Mouse (Mus musculus) fibroblast of lung, adult 2 months (primary cell): ENCODE data around the gene Hbb-bh2.
"Not testable (repeated sequence)": the region's sequence is repeated elsewhere in the genome, so short reads cannot be mapped to it uniquely, and the experiment has no call there.

Experiments used
- DNase-seq: peaks from one replicate; pipeline ENCODE4 v3.0.0-alpha.2; 2011; ENCODE audit warnings: low read depth

Gene Hbb-bh2

DNA sequence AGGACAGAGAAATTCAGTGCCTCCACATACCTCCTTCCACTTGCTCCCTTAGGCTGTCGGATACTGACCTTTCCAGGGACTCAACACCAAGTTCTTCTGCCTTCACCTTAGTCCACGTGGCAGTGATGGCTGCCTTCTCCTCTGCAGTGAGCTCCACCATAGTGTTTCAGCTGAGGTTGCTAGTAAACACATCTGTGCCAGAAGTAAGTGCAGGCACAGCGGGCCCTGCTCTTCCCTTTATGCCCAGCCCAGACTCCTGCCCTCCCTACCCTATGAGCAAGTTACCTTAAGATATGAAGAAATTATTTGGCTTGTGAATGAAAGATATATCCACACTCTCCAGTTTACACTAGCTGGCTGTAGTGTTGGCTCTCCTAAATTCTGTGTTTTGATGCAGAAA, at the start of gene Hbb-bh2:
Hbb-bh2 (minus strand) TSS at position 253 of the 400 bp plus-strand sequence.
- no peak for DNase-seq

DNA sequence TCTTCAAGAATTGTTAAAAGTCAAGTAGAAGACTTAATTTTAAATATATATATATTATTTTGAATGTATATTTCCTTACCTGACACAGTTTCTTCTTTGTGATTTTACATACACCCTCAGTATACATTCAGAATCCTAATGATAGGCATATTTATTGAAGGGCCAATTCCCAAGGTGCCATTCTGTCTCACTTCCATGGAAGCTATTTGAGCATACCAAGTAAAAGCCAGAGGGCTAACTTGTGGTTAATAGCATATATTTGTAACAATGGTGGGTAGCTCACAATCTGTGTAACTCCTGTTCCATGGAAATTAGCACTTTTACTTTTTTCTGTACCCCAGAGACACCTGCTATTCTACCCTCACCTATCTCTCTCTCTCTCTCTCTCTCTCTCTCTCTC, 45.8 kb upstream of the Hbb-bh2 start, which contains the start of gene Olfr66:
Olfr66 (minus strand) TSS at position 101 of the 400 bp plus-strand sequence.
- no peak for DNase-seq

DNA sequence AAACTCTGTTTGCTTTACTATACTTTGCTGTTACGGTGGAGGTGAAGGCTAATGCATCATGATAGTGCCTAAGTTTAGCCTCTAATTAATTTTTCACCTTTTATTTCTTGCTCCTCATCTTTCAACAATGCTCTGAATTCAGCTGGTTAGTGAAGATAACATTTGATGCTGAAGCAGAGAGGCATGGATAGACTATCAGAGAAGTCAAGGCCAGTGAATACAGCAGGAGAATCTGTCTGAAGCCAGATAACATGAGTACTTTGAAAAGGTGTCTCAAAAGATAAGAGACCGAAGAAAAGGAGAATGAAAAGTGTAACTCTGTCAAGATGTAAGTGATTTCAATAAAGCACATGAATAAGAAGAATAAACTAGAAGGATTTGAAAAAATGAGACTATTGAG, 36.8 kb upstream of the Hbb-bh2 start:
- no peak for DNase-seq

DNA sequence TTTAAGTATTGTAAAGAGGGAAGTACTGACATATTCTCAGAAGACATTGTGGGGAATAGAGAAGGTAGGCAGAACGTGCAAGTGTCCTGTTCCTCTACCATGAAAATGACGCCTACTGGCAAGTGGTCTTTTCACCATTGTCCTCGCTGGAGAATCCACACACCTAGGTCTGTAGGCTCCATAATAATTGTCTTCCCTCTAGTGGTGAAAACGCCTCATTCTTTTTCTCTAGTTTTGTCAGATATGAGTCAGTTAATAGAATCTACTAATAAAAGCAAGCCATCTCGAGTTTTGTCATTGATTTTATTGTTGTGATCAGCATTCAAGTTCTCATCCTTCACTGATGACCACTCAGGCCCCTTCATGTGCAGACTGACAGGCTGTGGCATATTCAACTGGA, 34.1 kb upstream of the Hbb-bh2 start:
- DNase-seq = no peak

DNA sequence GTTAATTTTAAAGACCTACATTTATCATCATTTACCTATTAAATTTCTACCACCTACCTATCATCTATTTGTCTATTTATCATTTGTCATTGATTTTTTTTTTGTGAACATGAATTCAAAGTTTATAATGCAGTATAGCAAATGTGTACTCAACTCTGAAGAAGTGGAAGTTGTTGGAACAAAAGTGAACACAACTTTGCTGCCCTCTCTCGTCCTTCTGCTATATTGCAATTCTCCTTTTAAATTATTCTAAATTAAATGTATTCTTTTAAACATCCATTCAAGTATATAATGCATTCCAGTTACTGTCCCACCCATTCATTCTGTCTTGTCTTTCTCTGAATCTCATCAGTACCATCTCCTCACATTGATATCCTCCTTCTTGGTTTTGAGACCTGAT, 32.7 kb upstream of the Hbb-bh2 start:
- DNase-seq = peak; percentile 8

DNA sequence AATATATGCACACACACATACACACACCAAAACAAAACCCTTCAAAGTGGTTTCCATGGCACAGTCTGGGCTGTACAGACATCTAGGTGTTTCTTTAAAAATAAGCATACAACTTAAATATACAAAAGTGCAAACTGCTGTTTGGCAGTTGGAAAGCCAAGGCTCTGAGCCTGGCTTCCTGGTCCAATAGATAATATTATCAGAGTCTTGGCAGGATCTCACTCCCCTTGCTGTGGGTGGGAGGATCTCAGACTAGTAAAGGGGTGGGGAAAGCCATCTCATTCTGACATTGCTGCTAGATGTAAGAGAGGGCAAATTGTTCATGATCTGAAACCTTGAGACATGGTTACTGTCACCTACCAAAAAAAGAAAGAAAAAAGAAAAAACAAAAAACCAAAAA, 30.3 kb upstream of the Hbb-bh2 start:
- no peak for DNase-seq

DNA sequence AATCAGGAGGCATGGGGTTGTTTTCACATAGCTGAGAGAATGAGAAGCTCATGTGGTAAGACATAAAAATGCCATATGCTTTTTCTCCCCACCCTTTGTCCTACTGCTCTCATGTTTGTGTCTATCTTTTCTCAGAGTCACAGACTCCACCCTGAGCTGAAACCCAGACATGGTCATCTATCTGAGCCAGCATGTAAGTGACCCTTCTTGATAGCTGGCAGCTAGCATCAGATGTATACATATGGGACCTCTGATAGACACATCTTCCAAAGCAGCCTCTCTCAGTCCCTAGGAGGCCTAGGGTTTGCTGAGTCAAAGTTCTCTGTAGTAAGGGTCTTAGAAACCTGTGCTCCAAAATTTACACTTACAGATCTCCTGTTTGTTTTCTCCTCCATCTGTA, 25.4 kb upstream of the Hbb-bh2 start:
- DNase-seq = no peak

DNA sequence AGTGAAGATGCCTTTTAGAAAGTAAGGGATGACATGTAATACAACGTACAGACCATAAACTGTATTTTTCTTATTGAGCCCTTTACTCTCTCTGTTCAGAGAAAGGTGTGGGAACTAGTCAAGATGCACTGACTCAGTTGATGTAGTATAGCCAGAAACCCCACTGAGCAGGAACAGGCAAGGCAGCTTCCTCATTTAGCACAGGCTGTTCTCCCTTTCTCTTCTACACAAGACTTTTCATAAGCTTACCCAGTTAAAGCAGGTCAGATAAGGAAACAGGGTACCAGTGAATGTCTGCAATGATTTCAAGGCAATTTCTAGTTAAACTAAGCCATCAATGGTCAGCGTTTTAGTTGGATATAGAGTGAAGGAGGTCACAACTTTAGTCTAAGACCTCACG, 21.2 kb upstream of the Hbb-bh2 start:
- DNase-seq = no peak

DNA sequence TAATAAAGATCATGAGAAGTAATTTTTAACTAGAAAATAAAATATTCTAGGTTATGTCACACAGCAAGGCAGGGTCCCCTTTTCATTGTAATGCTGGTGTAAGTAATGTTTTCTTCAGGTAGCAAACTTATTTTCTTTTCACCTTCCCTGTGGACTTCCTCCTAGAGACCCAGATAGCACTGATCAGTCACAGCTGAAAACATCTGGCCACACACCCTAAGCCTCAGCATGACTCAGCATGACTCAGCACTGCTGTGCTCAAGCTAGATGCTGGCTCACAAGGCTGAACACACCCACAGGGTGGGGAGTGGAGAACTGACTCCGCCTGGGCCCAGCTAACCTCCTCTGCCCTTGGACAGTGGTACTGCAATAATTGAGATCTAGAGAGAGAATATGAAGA, 20.5 kb upstream of the Hbb-bh2 start:
- DNase-seq = peak; percentile 49

DNA sequence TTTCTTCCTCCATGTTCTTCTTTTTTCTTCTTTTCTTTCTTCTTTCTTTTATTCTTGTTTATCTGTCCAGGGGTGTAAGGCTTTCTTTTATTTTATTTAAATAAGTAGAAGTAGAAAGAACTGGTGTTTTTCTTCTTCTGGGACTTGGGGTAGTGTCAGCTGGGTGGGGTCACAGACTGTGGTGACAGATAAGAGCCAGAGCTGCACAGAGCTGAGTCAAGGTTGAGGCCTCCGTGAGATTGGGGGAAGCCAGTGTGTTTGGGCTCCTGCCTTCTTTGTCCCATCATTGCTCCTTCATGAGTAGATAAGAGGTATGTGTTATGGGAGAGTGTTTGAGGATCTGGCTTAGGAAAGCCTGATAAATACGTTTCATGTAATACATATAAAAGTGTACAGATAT, 18.8 kb upstream of the Hbb-bh2 start:
- no peak for DNase-seq

DNA sequence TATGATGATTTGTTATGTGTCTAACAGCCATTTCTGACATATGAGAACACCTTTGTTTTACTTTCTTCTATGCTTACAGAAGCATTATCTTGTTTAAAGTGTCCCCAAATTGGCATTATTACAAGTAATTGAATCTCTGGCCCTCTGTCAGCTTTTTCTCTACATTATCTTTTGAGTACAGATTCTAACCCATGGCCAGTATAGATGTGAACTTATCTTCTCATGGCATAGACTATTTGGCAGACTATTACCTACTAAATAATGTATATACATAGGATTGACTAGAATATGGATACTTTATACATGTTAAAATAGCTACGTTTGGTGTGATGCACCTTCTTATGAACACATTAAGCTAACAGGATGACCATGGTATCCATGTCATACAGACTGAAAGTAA, 14.3 kb upstream of the Hbb-bh2 start:
- no peak for DNase-seq

DNA sequence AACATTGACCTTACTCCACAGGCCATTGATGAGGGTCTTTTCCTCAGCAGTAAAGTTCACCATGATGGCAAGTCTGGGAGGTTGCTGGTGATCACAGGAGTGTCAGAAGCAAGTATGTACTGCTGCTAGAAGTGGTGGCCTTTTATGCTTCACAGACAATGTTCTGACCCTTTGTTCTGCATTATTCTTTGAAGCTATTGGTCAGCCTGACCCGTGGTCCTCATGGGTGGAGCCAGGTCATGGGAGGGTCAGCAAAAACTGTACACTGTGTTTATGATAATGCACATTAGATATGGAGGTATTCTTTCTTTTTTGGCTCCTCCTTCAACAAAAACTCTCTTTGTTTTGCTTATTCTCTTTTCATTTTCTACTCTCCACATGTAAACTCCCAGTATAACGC, 12.8 kb upstream of the Hbb-bh2 start, which contains the start of gene Hbb-y:
Hbb-y (minus strand) TSS at position 127 of the 400 bp plus-strand sequence.
- no peak for DNase-seq

DNA sequence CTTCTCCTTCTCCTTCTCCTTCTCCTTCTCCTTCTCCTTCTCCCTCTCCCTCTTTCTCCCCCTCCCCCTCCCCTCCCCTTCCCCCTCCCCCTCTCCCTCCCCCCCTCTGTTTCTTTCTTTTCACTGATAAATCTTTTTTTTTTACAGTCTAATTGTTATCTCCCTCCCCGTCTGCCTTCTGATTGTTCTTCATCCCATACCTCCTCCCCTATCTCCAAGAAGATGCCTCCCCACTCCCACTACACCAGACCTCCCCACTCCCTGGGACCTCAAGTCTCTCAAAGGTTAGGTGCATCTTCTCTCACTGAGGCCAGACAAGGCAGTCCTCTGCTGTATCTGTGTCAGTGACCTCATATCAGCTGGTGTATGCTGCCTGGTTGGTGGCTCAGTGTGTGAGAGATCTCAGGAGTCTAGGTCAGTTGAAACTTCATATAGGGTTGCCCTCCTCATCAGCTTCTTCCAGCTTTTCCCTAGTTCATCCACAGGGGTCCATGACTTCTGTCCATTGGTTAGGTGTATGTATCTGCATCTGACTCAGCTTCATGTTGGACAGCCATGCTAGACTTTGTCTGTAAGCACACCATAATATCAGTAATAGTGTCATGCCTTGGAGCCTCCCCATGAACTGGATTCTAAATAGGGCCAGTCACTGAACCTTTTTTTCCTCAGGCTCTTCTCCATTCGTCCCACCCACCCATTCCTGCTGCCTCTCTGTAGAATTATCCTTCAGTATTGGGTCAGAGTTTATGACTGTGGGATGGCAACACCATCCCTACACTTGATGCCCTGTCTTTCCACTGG, 4.4 kb upstream of the Hbb-bh2 start:
- no peak for DNase-seq

DNA sequence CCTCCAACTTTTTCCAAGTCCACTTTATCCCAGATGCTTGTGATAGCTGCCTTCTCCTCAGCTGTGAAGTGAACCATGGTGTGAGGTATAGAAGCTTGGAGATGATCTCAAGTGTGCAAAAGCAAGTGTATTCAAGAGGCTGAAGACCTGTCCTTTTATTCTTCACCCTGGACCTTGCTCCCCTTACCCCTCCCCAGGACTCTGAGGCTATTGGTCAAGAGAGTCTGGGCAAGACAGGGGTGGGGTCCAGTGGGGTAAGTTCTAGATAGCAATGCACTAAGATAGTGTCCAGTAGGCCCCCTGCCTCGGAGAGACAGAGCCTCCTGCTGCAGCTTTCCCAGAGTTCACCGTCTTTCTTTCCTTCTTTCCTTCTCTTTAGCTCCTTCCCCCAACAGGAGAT, 2.7 kb upstream of the Hbb-bh2 start, which contains the start of gene Hbb-bh1:
Hbb-bh1 (minus strand) TSS at position 131 of the 400 bp plus-strand sequence.
- DNase-seq = no peak

DNA sequence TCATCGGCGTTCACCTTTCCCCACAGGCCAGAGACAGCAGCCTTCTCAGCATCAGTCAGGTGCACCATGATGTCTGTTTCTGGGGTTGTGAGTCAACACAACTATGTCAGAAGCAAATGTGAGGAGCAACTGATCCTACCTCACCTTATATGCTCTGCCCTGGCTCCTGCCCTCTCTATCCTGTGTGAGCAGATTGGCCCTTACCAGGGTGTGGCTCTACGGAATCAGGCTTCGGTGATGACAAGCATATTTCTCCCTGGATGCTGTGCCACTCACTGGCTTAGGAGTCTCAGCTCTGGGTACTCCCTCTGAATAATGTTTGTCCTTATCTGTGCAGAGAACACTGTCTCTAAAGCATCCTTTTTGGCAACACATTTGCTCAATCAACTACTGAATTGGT, 12.5 kb downstream of the Hbb-bh2 start, which contains the start of gene Hbb-bs:
Hbb-bs (minus strand) TSS at position 289 of the 400 bp plus-strand sequence.
- no peak for DNase-seq

DNA sequence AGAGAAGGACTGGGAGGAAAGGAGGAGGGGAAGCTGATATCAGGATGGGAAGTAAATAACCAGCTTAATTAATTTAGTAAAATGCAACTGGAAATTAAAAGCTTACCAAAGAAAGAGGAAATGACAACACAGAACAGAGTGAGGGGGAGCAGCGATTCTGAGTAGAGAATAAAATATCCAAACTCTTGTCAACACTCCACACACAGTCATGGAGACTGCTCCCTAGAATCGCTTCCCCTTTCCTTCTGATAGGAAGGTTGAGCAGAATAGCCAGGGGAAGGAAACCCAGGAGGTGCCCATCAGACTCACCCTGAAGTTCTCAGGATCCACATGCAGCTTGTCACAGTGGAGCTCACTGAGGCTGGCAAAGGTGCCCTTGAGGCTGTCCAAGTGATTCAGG, 13.2 kb downstream of the Hbb-bh2 start:
- not testable (repeated sequence) for DNase-seq

DNA sequence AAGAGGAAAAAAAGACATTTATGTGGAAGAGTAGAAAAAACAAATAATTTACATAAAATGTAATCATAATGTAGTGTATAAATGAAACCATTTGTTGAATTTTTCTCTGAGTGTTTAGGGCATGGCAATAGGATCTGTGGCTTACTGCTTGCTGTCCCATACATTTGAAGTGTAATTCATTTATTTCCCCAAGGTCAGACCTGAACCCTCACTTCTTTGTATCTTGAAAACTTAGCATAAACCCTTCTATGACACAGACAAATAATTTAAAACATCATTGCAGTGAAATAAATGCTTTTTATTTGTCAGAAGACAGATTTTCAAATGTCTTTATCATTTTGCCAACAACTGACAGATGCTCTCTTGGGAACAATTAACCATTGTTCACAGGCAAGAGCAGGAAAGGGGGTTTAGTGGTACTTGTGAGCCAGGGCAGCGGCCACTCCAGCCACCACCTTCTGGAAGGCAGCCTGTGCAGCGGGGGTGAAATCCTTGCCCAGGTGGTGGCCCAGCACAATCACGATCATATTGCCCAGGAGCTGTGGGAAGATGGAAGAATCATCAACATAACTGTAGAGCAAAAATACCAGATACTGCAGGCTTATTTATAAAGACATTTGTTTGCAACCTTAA, 13.9 kb downstream of the Hbb-bh2 start:
- DNase-seq = no peak

DNA sequence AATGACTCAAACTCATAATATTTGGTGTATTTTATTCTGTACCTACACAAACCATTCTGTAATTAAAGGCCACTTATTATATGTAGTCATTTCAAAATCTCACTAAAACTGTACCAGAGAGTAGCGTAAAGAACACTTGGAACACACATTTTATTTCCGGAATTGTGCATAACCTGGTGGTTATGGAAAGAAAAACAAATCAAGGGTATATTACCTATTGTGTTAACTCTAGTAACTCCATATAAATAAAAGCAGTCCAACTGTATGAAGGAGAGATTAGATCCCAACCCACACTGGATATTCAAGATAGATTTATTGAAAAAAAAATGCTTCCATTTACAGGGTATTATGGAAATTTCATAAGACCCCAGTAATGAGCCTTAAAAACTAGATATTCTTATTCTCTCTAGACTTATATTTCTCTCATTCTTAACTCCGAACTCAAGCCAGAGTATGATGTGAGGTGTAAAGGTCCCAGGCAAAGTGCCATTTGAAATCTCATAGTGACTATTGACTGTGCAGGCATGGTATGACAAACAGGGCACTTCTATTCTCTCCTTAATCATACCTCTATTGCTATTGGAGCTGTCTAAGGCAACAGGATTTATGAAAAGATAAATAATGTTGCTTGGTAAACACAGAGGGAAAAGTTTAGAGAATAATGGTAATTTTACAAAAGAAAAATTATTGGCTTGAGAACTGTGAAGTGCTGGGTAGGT, 14.6 kb downstream of the Hbb-bh2 start:
- no peak for DNase-seq

DNA sequence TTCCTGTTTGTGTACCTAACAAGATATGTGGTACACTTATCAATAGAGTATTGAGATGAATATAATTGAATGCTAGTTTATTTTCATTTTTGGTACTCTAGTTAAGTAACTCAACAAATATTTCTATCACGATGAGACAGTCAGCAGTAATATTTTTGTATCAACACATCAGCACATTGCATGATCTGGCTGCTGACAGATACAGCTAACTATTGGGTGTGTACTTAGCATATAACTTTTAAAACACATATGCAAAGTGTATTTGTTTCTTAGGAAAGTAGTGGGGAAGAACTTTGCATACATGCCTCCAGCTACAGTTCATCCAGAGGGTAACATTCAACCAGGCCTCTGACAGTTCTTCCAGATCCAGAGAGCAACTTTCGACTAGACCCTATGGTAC, 15.7 kb downstream of the Hbb-bh2 start:
- no peak for DNase-seq

DNA sequence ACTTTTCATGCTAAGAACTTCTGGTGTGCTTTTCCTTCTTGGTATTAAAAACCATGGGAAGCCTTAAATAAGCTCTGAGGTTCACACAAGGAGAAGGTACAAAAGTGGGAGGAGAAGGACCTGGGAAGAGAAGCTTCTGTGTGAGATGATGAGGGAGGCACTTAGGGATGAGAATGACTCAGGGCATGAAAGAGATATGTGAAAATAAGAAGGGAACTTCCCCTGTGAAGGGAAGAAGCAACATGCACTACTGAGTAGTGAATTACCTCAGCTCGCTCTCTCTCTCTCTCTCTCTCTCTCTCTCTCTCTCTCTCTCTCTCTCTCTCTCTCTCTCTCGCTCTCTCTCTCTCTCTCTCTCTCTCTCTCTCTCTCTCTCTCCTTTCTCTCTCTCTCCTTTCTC, 25.2 kb downstream of the Hbb-bh2 start:
- DNase-seq = not testable (repeated sequence)

DNA sequence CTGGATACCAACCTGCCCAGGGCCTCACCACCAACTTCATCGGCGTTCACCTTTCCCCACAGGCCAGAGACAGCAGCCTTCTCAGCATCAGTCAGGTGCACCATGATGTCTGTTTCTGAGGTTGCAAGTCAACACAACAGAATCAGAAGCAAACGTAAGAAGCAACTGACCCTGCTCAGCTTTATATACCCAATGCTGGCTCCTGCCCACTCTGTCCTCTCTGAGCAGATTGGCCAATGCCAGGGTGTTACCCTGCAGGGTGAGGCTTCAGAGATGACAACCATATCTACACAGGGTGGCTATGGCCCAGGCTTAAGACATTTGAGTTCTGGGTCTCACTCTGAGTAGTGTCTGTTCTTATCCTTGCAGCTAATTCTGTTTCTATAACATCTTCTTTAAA, 26.6 kb downstream of the Hbb-bh2 start, which contains the start of gene Hbb-bt:
Hbb-bt (minus strand) TSS at position 231 of the 400 bp plus-strand sequence.
- DNase-seq = no peak

DNA sequence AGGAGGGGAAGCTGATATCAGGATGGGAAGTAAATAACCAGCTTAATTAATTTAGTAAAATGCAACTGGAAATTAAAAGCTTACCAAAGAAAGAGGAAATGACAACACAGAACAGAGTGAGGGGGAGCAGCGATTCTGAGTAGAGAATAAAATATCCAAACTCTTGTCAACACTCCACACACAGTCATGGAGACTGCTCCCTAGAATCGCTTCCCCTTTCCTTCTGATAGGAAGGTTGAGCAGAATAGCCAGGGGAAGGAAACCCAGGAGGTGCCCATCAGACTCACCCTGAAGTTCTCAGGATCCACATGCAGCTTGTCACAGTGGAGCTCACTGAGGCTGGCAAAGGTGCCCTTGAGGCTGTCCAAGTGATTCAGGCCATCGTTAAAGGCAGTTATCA, 27.2 kb downstream of the Hbb-bh2 start:
- DNase-seq = not testable (repeated sequence)

DNA sequence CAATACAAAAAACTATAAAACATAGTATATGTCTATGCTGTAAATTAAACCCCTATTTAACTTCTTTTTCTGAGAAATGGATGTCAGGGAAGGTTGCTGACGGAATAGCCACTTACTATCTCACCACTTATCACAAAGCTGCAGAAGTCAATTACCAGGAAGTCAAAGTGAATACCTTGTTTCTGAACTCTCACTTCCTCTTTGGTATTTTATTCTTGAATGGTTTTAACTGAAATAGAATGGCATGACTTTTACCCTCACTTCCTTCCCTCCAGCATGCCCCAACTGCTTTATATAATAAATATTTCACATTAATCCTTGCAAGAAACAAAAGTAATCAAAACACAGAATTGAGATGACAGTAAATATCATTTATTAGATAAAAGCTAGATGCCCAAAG, 28.1 kb downstream of the Hbb-bh2 start:
- no peak for DNase-seq
